Mouse (Mus musculus) bone marrow macrophage, adult 2 months (primary cell): Measurements from ENCODE around the gene Kptn.

ENCODE experiments used
- CTCF ChIP-seq: IDR thresholded peaks from 2 replicates; pipeline ENCODE4 v1.5.1; 2012; ENCODE audit warnings: low read depth, mild to moderate bottlenecking, low read length, moderate library complexity
- POLR2A ChIP-seq: IDR thresholded peaks from 2 replicates; pipeline ENCODE4 v1.6.1; 2012; ENCODE audit warnings: mild to moderate bottlenecking, low read depth, low read length, borderline replicate concordance

DNA sequence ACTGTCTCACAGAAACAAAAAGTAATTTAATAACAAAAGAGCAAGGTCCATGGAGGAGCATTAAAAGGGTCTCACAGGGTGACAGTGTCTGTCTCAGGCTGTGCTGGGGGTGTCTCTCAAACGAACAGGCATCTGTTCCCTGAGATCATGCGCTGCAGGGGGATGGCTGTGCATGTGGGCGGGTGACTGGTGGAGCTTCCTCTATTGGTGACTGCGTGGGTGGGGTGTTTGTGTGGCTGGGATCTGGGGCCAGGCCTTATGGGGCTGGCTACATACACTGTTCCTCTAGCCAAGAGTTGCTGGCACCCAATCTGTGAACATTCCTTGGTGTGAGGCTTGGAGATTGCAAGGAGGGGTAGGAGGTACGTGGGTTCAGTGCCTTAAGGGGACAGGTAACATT, 29.5 kb downstream of the Kptn start:
- no peak for TF ChIP-seq POLR2A
- no peak for TF ChIP-seq CTCF
